Mouse (Mus musculus) G1E (cell line): Measurements from ENCODE around the gene Hddc3.

Experiments
- CTCF ChIP-seq: IDR thresholded peaks from 2 replicates; pipeline ENCODE4 v1.5.1; 2012; ENCODE audit warnings: low read depth, low read length, inconsistent platforms, mixed read lengths
- GATA2 ChIP-seq: IDR thresholded peaks from 2 replicates; pipeline ENCODE4 v1.6.1; 2012; ENCODE audit warnings: low read depth, low read length, inconsistent platforms, borderline replicate concordance

DNA sequence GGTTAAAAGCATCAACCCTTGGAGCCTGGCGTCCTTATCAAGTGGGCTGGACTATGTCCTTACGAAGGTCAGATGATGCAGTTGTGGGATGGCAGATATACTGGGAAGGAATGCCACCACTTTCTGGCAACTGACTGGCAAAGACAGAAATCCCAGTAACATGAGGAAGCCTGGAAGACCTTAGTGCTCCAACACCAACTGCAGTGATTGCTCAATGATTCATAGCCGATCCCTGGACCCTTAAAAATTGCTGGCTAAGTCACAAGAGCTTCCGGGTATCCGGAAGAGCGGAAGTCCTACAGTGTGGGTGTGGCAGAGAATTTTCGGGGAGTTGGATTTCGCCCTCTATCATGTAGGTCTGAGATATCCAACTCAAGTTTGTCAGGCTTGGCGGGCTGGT, 3.3 kb downstream of the Hddc3 start:
- TF ChIP-seq CTCF: no peak
- TF ChIP-seq GATA2: no peak
